Mouse (Mus musculus) G1E (cell line): Measurements from ENCODE around the gene Tmem150a. TPM values are rescaled to one million over a fixed set of nuclear protein-coding genes. Genes with fewer than 3 reads are reported as not detected.

Experiments
- ATAC-seq: 2 replicates; pipeline ENCODE4 v1.8.0; 2016; ENCODE audit warnings: mild to moderate bottlenecking; ENCODE audit not compliant: insufficient number of reproducible peaks, poor library complexity, low FRiP score, severe bottlenecking; ENCODE audit errors: extremely low read depth
- DNase-seq: peaks from one replicate; pipeline ENCODE4 v3.0.0; 2012; ENCODE audit warnings: low spot score
- H3K27me3 ChIP-seq: 2 replicates; pipeline ENCODE4 v1.6.1; 2012; ENCODE audit warnings: mild to moderate bottlenecking, low read length, inconsistent platforms; ENCODE audit not compliant: insufficient read depth
- H3K36me3 ChIP-seq: replicated peaks from 2 replicates; pipeline ENCODE3; 2012; ENCODE audit warnings: mild to moderate bottlenecking, inconsistent platforms
- H3K4me1 ChIP-seq: 2 replicates; pipeline ENCODE4 v1.6.1; 2012; ENCODE audit warnings: low read depth, low read length, inconsistent platforms, mixed read lengths; ENCODE audit not compliant: insufficient read depth
- H3K4me3 ChIP-seq: 2 replicates; pipeline ENCODE4 v1.5.1; 2012; ENCODE audit warnings: low read depth, mild to moderate bottlenecking, inconsistent platforms, low read length, moderate library complexity, mixed read lengths
- H3K9me3 ChIP-seq: replicated peaks from 2 replicates; pipeline ENCODE4 v1.6.1; 2012; ENCODE audit warnings: inconsistent platforms
- CTCF ChIP-seq: IDR thresholded peaks from 2 replicates; pipeline ENCODE4 v1.5.1; 2012; ENCODE audit warnings: low read depth, low read length, inconsistent platforms, mixed read lengths
- GATA1 ChIP-seq: IDR thresholded peaks from 2 replicates; pipeline ENCODE4 v1.6.1; 2012; ENCODE audit warnings: borderline replicate concordance, low read length, inconsistent platforms, mixed read lengths
- GATA2 ChIP-seq: IDR thresholded peaks from 2 replicates; pipeline ENCODE4 v1.6.1; 2012; ENCODE audit warnings: low read depth, low read length, inconsistent platforms, borderline replicate concordance
- POLR2AphosphoS5 ChIP-seq: IDR thresholded peaks from 2 replicates; pipeline ENCODE4 v1.6.1; 2012; ENCODE audit warnings: low read depth, low read length, inconsistent platforms; ENCODE audit not compliant: insufficient replicate concordance
- TAL1 ChIP-seq: conservative IDR thresholded peaks from 2 replicates; pipeline ENCODE4 v1.6.1; 2012; ENCODE audit warnings: low read depth, low read length, inconsistent platforms, mixed read lengths
- polyA plus RNA-seq: library from polyadenylated mRNA; stranded (reverse); fragments of >175 nt; gene quantifications from 2 replicates; pipeline ENCODE4 v1.2.3, GENCODE M21; 2012
- total RNA-seq, 2 experiments: library from RNA; stranded (forward) in 1 of 2; stranded (reverse) in 1 of 2; fragments of 200-1000 nt in 1 of 2; fragments of >200 nt in 1 of 2; fragmentation: Nextera tagmentation in 1 of 2; gene quantifications; 2 replicates each; pipeline ENCODE4 v1.2.3; 2014 to 2017

Tmem150a gene
- total and polyA plus RNA-seq, 3 experiments = 0.55 to 6.0 (median 5.1) TPM

GRCm38 (mm10) chr6:72361121-72361551, 5.9 kb downstream of the Tmem150a start:
- Histone ChIP-seq H3K4me1 (peaks cover 74% of the 10 kb centered on the region), H3K4me3 (peak overlapping the region; percentile 77), H3K36me3 (peaks cover 50% of the 10 kb centered on the region), H3K27me3 (peaks cover 2% of the 10 kb centered on the region; the same call in 1 of the 2 replicates), H3K9me3 (no peaks in the 10 kb centered on the region)
- TF ChIP-seq TAL1 (peak; percentile 48; the same call in 1 of the 2 replicates), CTCF (no peak), POLR2AphosphoS5 (no peak), GATA2 (no peak), GATA1 (no peak)
- DNase-seq = peak; percentile 64
- peak; percentile 38 for ATAC-seq

GRCm38 (mm10) chr6:72362132-72363028, 7.1 kb downstream of the Tmem150a start:
- H3K36me3 ChIP-seq = peaks cover 46% of the 10 kb centered on the region
- no peak for TF ChIP-seq POLR2AphosphoS5
- peak overlapping the region; percentile 77 for H3K4me3 ChIP-seq
- peaks cover 72% of the 10 kb centered on the region for H3K4me1 ChIP-seq
- peak; percentile 94 for DNase-seq
- ATAC-seq = peak; percentile 85
- H3K27me3 ChIP-seq = no peaks in the 10 kb centered on the region
- no peaks in the 10 kb centered on the region for H3K9me3 ChIP-seq

- ATAC-seq (no peak), DNase-seq (no peak)
- Histone ChIP-seq H3K4me1 (peaks cover 60% of the 10 kb centered on the region), H3K4me3 (no peak overlapping the region), H3K9me3 (no peaks in the 10 kb centered on the region), H3K36me3 (peaks cover 45% of the 10 kb centered on the region), H3K27me3 (no peaks in the 10 kb centered on the region)
- TF ChIP-seq CTCF = no peak
- TF ChIP-seq POLR2AphosphoS5 = no peak
- no peak for TF ChIP-seq GATA1
- TF ChIP-seq TAL1 = no peak
- no peak for TF ChIP-seq GATA2
These were observed 8.8 kb downstream of the Tmem150a start for GRCm38 (mm10) chr6:72364009-72364408.

- Histone ChIP-seq H3K36me3 (peaks cover 45% of the 10 kb centered on the region), H3K9me3 (no peaks in the 10 kb centered on the region), H3K4me1 (peaks cover 61% of the 10 kb centered on the region), H3K4me3 (no peak overlapping the region), H3K27me3 (no peaks in the 10 kb centered on the region)
- no peak for ATAC-seq
- TF ChIP-seq POLR2AphosphoS5 = no peak; the same call in 1 of the 2 replicates
- no peak for TF ChIP-seq TAL1
- TF ChIP-seq GATA2 = no peak
- TF ChIP-seq GATA1 = no peak
- no peak for TF ChIP-seq CTCF
- DNase-seq = no peak
These were observed 9.7 kb downstream of the Tmem150a start for GRCm38 (mm10) chr6:72364985-72365384.

GRCm38 (mm10) chr6:72366304-72366703, 11.1 kb downstream of the Tmem150a start:
- ATAC-seq = no peak
- H3K9me3 ChIP-seq = no peaks in the 10 kb centered on the region
- DNase-seq = no peak
- no peaks in the 10 kb centered on the region for H3K27me3 ChIP-seq
- TF ChIP-seq GATA1 = no peak
- no peak for TF ChIP-seq TAL1
- TF ChIP-seq CTCF = no peak
- no peak for TF ChIP-seq GATA2
- no peak for TF ChIP-seq POLR2AphosphoS5
- H3K4me1 ChIP-seq = peaks cover 61% of the 10 kb centered on the region
- H3K36me3 ChIP-seq = peaks cover 45% of the 10 kb centered on the region
- H3K4me3 ChIP-seq = no peak overlapping the region

- DNase-seq (no peak), ATAC-seq (no peak)
- no peaks in the 10 kb centered on the region for H3K9me3 ChIP-seq
- H3K27me3 ChIP-seq = no peaks in the 10 kb centered on the region
- peaks cover 50% of the 10 kb centered on the region for H3K36me3 ChIP-seq
- TF ChIP-seq POLR2AphosphoS5 (no peak), GATA2 (no peak), TAL1 (no peak), GATA1 (no peak), CTCF (no peak)
- H3K4me1 ChIP-seq = peaks cover 63% of the 10 kb centered on the region
- H3K4me3 ChIP-seq = no peak within 1 kb of the TSS
These were observed 11.7 kb downstream of the Tmem150a start, which contains the start of gene Rnf181 for GRCm38 (mm10) chr6:72366844-72367443. Gene Rnf181, minus strand, starts transcription at chr6:72366956.
